Mouse (Mus musculus) hindbrain, postnatal 0 days (tissue): ENCODE data around the gene Wdr4. TPM values are rescaled to one million over a fixed set of nuclear protein-coding genes. Genes with fewer than 3 reads are reported as not detected.

Experiments
- ATAC-seq: fragments of 200-750 bp; cut with Nextera tagmentation; 2 replicates; pipeline ENCODE4 v1.8.0; 2017; ENCODE audit warnings: mild to moderate bottlenecking, moderate TSS enrichment, moderate library complexity
- DNase-seq: peaks from one replicate; pipeline ENCODE4 v3.0.0-alpha.2; 2015; ENCODE audit warnings: low spot score
- H3K27ac ChIP-seq: fragments of 300-500 bp; sonication (generic); 2 replicates; pipeline ENCODE4 v1.5.1; 2014; ENCODE audit warnings: mild to moderate bottlenecking
- H3K27me3 ChIP-seq: fragments of 300-500 bp; sonication (generic); 2 replicates; pipeline ENCODE4 v1.6.1; 2014; ENCODE audit warnings: low read length, mixed read lengths; ENCODE audit not compliant: insufficient read depth
- H3K36me3 ChIP-seq: fragments of 300-500 bp; sonication (generic); 2 replicates; pipeline ENCODE4 v1.6.1; 2014; ENCODE audit warnings: low read length, mixed read lengths; ENCODE audit not compliant: insufficient read depth
- H3K4me1 ChIP-seq: fragments of 300-500 bp; sonication (generic); 2 replicates; pipeline ENCODE4 v1.6.1; 2014; ENCODE audit warnings: antibody characterized with exemption, low read length, mixed read lengths; ENCODE audit not compliant: insufficient read depth
- H3K4me2 ChIP-seq: fragments of 300-500 bp; sonication (generic); 2 replicates; pipeline ENCODE4 v1.6.1; 2014; ENCODE audit warnings: low read depth, mild to moderate bottlenecking, low read length, moderate library complexity, mixed read lengths
- H3K4me3 ChIP-seq: fragments of 300-500 bp; sonication (generic); 2 replicates; pipeline ENCODE4 v1.5.1; 2014; ENCODE audit warnings: low read length
- H3K9ac ChIP-seq: fragments of 300-500 bp; sonication (generic); replicated peaks from 2 replicates; pipeline ENCODE4 v1.6.1; 2014; ENCODE audit warnings: mild to moderate bottlenecking, low read length, moderate library complexity, mixed read lengths
- H3K9me3 ChIP-seq: fragments of 300-500 bp; sonication (generic); 2 replicates; pipeline ENCODE4 v1.6.1; 2016; ENCODE audit warnings: low read length, mixed read lengths
- CTCF ChIP-seq: IDR thresholded peaks from 2 replicates; pipeline ENCODE4 v1.5.1; 2016; ENCODE audit warnings: antibody characterized with exemption, control low read depth, low read depth
- WGBS: fragments of 180-500 bp; shearing (Covaris S2); extraction: QIAGEN DNeasy Blood & Tissue Kit; methylation state at CpG from one replicate; pipeline ENCODE4 v1.1.7; 2014; 5-methylcytosine and 5-hydroxymethylcytosine counted together
- polyA plus RNA-seq: library from polyadenylated mRNA; unstranded; fragments of >200 nt; fragmentation: Nextera tagmentation; extraction: Ambion mirVana; gene quantifications from 2 replicates; pipeline ENCODE4 v1.2.1, GENCODE M21; 2015
- total RNA-seq: library from RNA; depleted of rRNA; stranded (reverse); fragments of >200 nt; gene quantifications from 2 replicates; pipeline ENCODE4 v1.2.3, GENCODE M21; 2014

Gene Wdr4
- total and polyA plus RNA-seq, 2 experiments from 2014 or later, result 26.8 to 56.5 TPM

- 77% methylated on average over 5 of the region's 5 CpGs for WGBS
- no peak overlapping the region for H3K4me2 ChIP-seq
- TF ChIP-seq CTCF, result no peak
- H3K9me3 ChIP-seq, result no peaks in the 10 kb centered on the region
- peaks cover 34% of the 10 kb centered on the region for H3K36me3 ChIP-seq
- no peaks in the 10 kb centered on the region for H3K27me3 ChIP-seq
- DNase-seq (no peak), ATAC-seq (no peak)
- no peak overlapping the region for H3K4me3 ChIP-seq
- no peaks in the 10 kb centered on the region for H3K4me1 ChIP-seq
- no peak overlapping the region for H3K27ac ChIP-seq
- H3K9ac ChIP-seq, result no peak overlapping the region
Observed at GRCm38 (mm10) chr17:31468496-31468895, 51.3 kb downstream of the Wdr4 start.

GRCm38 (mm10) chr17:31466854-31467253 lies 52.9 kb downstream of the Wdr4 start:
- no peak overlapping the region for H3K4me3 ChIP-seq
- TF ChIP-seq CTCF, result peak; percentile 57
- H3K36me3 ChIP-seq, result peaks cover 38% of the 10 kb centered on the region
- no peak overlapping the region for H3K27ac ChIP-seq
- 88% methylated on average over 3 of the region's 3 CpGs for WGBS
- ATAC-seq, result no peak
- no peak overlapping the region for H3K9ac ChIP-seq
- H3K9me3 ChIP-seq, result no peaks in the 10 kb centered on the region
- no peaks in the 10 kb centered on the region for H3K27me3 ChIP-seq
- DNase-seq, result no peak
- no peaks in the 10 kb centered on the region for H3K4me1 ChIP-seq
- no peak overlapping the region for H3K4me2 ChIP-seq

GRCm38 (mm10) chr17:31462506-31462905 lies 57.3 kb downstream of the Wdr4 start:
- Histone ChIP-seq H3K9me3 (no peaks in the 10 kb centered on the region), H3K9ac (no peak overlapping the region), H3K27ac (no peak overlapping the region), H3K4me3 (no peak overlapping the region), H3K4me1 (no peaks in the 10 kb centered on the region), H3K4me2 (no peak overlapping the region), H3K36me3 (peaks cover 35% of the 10 kb centered on the region), H3K27me3 (no peaks in the 10 kb centered on the region)
- ATAC-seq (no peak), DNase-seq (no peak)
- 83% methylated on average over 2 of the region's 2 CpGs for WGBS
- no peak for TF ChIP-seq CTCF

- Histone ChIP-seq H3K36me3 (peaks cover 18% of the 10 kb centered on the region; the same call in 1 of the 2 replicates), H3K4me2 (no peak overlapping the region), H3K9me3 (no peaks in the 10 kb centered on the region), H3K9ac (no peak overlapping the region), H3K4me1 (0 out of 2 replicates have a peak, but pooled peaks cover 3% of the 10 kb centered on the region), H3K27ac (no peak overlapping the region), H3K27me3 (no peaks in the 10 kb centered on the region), H3K4me3 (no peak overlapping the region)
- DNase-seq, result no peak
- no peak for ATAC-seq
- TF ChIP-seq CTCF, result no peak
- WGBS, result 57% methylated on average over 4 of the region's 4 CpGs
Observed at GRCm38 (mm10) chr17:31460416-31460815, 59.4 kb downstream of the Wdr4 start.

- no peak overlapping the region for H3K4me2 ChIP-seq
- ATAC-seq (peak; percentile 48), DNase-seq (peak; percentile 67)
- 63% methylated on average over 18 of the region's 18 CpGs for WGBS
- H3K27me3 ChIP-seq, result no peaks in the 10 kb centered on the region
- H3K9me3 ChIP-seq, result no peaks in the 10 kb centered on the region
- no peak overlapping the region for H3K9ac ChIP-seq
- H3K4me1 ChIP-seq, result 0 out of 2 replicates have a peak, but pooled peaks cover 3% of the 10 kb centered on the region
- peak overlapping the region; percentile 37; the same call in 1 of the 2 replicates for H3K27ac ChIP-seq
- TF ChIP-seq CTCF, result no peak
- H3K4me3 ChIP-seq, result no peak overlapping the region
- peaks cover 13% of the 10 kb centered on the region; the same call in 1 of the 2 replicates for H3K36me3 ChIP-seq
Observed at GRCm38 (mm10) chr17:31456723-31457567, 62.8 kb downstream of the Wdr4 start.

GRCm38 (mm10) chr17:31454056-31454455 lies 65.7 kb downstream of the Wdr4 start:
- H3K36me3 ChIP-seq, result peaks cover 5% of the 10 kb centered on the region; the same call in 1 of the 2 replicates
- H3K4me2 ChIP-seq, result no peak overlapping the region
- no peak for ATAC-seq
- H3K27ac ChIP-seq, result no peak overlapping the region
- DNase-seq, result no peak
- TF ChIP-seq CTCF, result no peak
- H3K9ac ChIP-seq, result no peak overlapping the region
- WGBS, result 85% methylated on average over 9 of the region's 9 CpGs
- H3K4me1 ChIP-seq, result peaks cover 16% of the 10 kb centered on the region; the same call in 1 of the 2 replicates
- H3K27me3 ChIP-seq, result no peaks in the 10 kb centered on the region
- no peak overlapping the region for H3K4me3 ChIP-seq
- H3K9me3 ChIP-seq, result no peaks in the 10 kb centered on the region

GRCm38 (mm10) chr17:31453476-31453875 lies 66.3 kb downstream of the Wdr4 start:
- H3K4me2 ChIP-seq, result no peak overlapping the region
- no peaks in the 10 kb centered on the region for H3K27me3 ChIP-seq
- no peak overlapping the region for H3K9ac ChIP-seq
- no peak overlapping the region for H3K4me3 ChIP-seq
- H3K36me3 ChIP-seq, result peaks cover 5% of the 10 kb centered on the region; the same call in 1 of the 2 replicates
- peaks cover 16% of the 10 kb centered on the region; the same call in 1 of the 2 replicates for H3K4me1 ChIP-seq
- no peaks in the 10 kb centered on the region for H3K9me3 ChIP-seq
- no peak for TF ChIP-seq CTCF
- DNase-seq (no peak), ATAC-seq (no peak)
- 82% methylated on average over 3 of the region's 3 CpGs for WGBS
- no peak overlapping the region for H3K27ac ChIP-seq
